ENCODE assay signal across 9 mouse cellular contexts in genomic region chr5:4758331-4759080, GRCm38 (mm10). TPM values are rescaled to one million over a fixed set of nuclear protein-coding genes. Genes with fewer than 3 reads are reported as not detected.
A peak's percentile ranks its signal among the peaks of the same experiment; 100 is the strongest.
DNase-seq lines count a peak whose midpoint lies in the region; ATAC-seq and TF ChIP-seq lines count a peak whose summit lies in the region.
"Had no signal": no experiment of that assay in that cellular context is flagged by ENCODE, and none has a peak within 500 bp of the region (broad histone marks: within the 10 kb centered on the region; RNA-seq: fewer than 3 reads in every experiment).

No protein-coding gene starts in this region.

- ATAC-seq in heart, embryonic 15.5 days (replicated peaks; ENCODE audit: insufficient number of reproducible peaks, insufficient read depth, low FRiP score, low read depth): peak; percentile 12; the same call in 1 of the 2 replicates
- ATAC-seq in hindbrain, embryonic 16.5 days: no peak; the same call in 1 of the 2 replicates
- no peak; the same call in 1 of the 2 replicates for ATAC-seq in midbrain, embryonic 13.5 days

- peak overlapping the region; percentile 82 for H3K4me3 ChIP-seq in heart, embryonic 15.5 days
- H3K4me3 ChIP-seq in bone marrow macrophage, adult 2 months (ENCODE audit: insufficient read depth, low read length): peak overlapping the region; percentile 79
- H3K4me3 ChIP-seq in hindbrain, embryonic 16.5 days (ENCODE audit: low read length): peak overlapping the region; percentile 89
- peak overlapping the region; percentile 92 for H3K4me3 ChIP-seq in midbrain, embryonic 13.5 days (replicated peaks)

- peak overlapping the region; percentile 91 for H3K9ac ChIP-seq in heart, embryonic 15.5 days
- peak overlapping the region; percentile 85 for H3K9ac ChIP-seq in hindbrain, embryonic 16.5 days (ENCODE audit: low read depth, low read length)
- peak overlapping the region; percentile 97 for H3K9ac ChIP-seq in midbrain, embryonic 13.5 days (replicated peaks)

- no peak for DNase-seq in heart, postnatal 4 days
- DNase-seq in urinary bladder, postnatal 14 days (ENCODE audit: low spot score): no peak
- no peak for DNase-seq in left cerebral cortex, adult 11 months (ENCODE audit: low spot score)
- no peak for DNase-seq in ovary, postnatal 36 days (ENCODE audit: low spot score)

- no peak for TF ChIP-seq POLR2A in bone marrow macrophage, adult 2 months (IDR thresholded peaks at IDR 0.05; ENCODE audit: borderline replicate concordance, low read depth, low read length)

- no peak for TF ChIP-seq CTCF in bone marrow macrophage, adult 2 months (IDR thresholded peaks at IDR 0.05; ENCODE audit: low read depth, low read length)

- peak overlapping the region; percentile 94 for H3K4me2 ChIP-seq in heart, embryonic 15.5 days
- peak overlapping the region; percentile 97 for H3K4me2 ChIP-seq in hindbrain, embryonic 16.5 days (ENCODE audit: low read length)
- peak overlapping the region; percentile 89 for H3K4me2 ChIP-seq in midbrain, embryonic 13.5 days (replicated peaks)

- H3K36me3 ChIP-seq in heart, embryonic 15.5 days: no peaks in the 10 kb centered on the region
- H3K36me3 ChIP-seq in hindbrain, embryonic 16.5 days (ENCODE audit: control insufficient read depth, insufficient read depth, low read length): no peaks in the 10 kb centered on the region
- no peaks in the 10 kb centered on the region for H3K36me3 ChIP-seq in midbrain, embryonic 13.5 days

- 1% methylated on average over 23 of the region's 23 CpGs for WGBS in heart, embryonic 15.5 days
- 2% methylated on average over 23 of the region's 23 CpGs for WGBS in hindbrain, embryonic 16.5 days
- under 1% methylated on average over 23 of the region's 23 CpGs for WGBS in midbrain, embryonic 13.5 days

- peak overlapping the region; percentile 98 for H3K27ac ChIP-seq in heart, embryonic 15.5 days
- no peak overlapping the region for H3K27ac ChIP-seq in bone marrow macrophage, adult 2 months (ENCODE audit: insufficient read depth, low read depth, low read length)
- H3K27ac ChIP-seq in hindbrain, embryonic 16.5 days (ENCODE audit: low read depth, low read length): peak overlapping the region; percentile 91
- peak overlapping the region; percentile 99 for H3K27ac ChIP-seq in midbrain, embryonic 13.5 days

- peaks cover 21% of the 10 kb centered on the region for H3K4me1 ChIP-seq in heart, embryonic 15.5 days (replicated peaks)
- H3K4me1 ChIP-seq in bone marrow macrophage, adult 2 months (ENCODE audit: control insufficient read depth, insufficient read depth, low read length): no peaks in the 10 kb centered on the region
- H3K4me1 ChIP-seq in hindbrain, embryonic 16.5 days (ENCODE audit: control insufficient read depth, insufficient read depth, low read depth, low read length): peaks cover 11% of the 10 kb centered on the region
- peaks cover 37% of the 10 kb centered on the region for H3K4me1 ChIP-seq in midbrain, embryonic 13.5 days (replicated peaks)

- H3K9me3 ChIP-seq in heart, embryonic 15.5 days (replicated peaks): no peaks in the 10 kb centered on the region
- H3K9me3 ChIP-seq in hindbrain, embryonic 16.5 days (ENCODE audit: control insufficient read depth, low read length): no peaks in the 10 kb centered on the region
- no peaks in the 10 kb centered on the region for H3K9me3 ChIP-seq in midbrain, embryonic 13.5 days

- H3K27me3 ChIP-seq in heart, embryonic 15.5 days: no peaks in the 10 kb centered on the region
- peaks cover 3% of the 10 kb centered on the region for H3K27me3 ChIP-seq in hindbrain, embryonic 16.5 days (replicated peaks; ENCODE audit: control insufficient read depth, insufficient read depth, low read length)
- peaks cover 4% of the 10 kb centered on the region; the same call in 1 of the 2 replicates for H3K27me3 ChIP-seq in midbrain, embryonic 13.5 days

RNA-seq across cellular contexts. Expression of gene Fzd1, which starts 0.7 kb away (rescaled TPM):
- 17.2 and 22.6 TPM in 2 replicates for polyA plus RNA-seq in heart, embryonic 15.5 days (2015; fragmentation: Nextera tagmentation; extraction: Ambion mirVana)
- 10 to 100 TPM; 28.3 to 28.6 TPM for total RNA-seq in heart, postnatal 4 days (2021)
- 0.57 and 0.70 TPM in 2 replicates for polyA plus RNA-seq in bone marrow macrophage, adult 2 months (2012; ENCODE audit: insufficient read depth, insufficient read length, missing spikeins)
- 7.5 and 9.1 TPM in 2 replicates for polyA plus RNA-seq in hindbrain, embryonic 16.5 days (2015; fragmentation: Nextera tagmentation; extraction: Ambion mirVana)
- polyA plus RNA-seq in midbrain, embryonic 13.5 days (2015; fragmentation: Nextera tagmentation; extraction: Ambion mirVana): 30.5 and 39.0 TPM in 2 replicates
- total RNA-seq: MEL had no signal
